Mouse (Mus musculus): ENCODE measurements around the gene Itm2c.

Gene Itm2c

DNA sequence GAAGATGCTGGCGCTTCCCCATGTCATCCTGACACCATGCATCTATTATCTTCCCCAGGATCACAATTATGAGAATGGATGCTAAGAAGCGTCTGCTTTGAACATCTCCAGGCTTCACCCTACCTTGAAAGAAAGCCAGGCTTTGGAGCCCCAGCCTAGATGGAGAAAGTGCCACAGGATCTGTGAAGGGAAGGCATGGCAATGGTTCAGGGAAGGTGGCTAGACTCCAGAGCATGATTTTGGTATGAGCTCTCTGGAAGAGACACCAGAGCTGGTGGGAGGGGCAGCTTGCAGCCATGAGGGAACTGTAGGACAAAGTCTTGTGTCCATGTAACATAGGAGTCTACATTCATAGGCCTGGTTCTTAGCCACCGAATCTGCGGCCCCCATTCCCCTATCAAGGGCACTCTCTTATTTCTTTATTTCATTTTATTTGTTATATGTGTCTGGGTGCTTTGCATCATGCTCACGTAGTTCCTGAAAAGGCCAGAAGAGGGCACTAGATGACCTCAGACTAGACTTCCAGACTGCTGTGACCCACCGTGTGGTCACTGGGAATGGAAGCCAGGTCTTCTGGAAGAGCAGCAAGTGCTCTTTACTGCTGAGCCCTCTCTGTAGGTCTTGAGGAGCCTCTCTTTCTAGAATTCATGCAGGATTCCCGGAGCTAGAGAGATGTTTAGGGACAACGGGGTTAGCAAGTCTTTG, 41.2 kb downstream of the Itm2c start:
- peak; percentile 49 for DNase-seq

DNA sequence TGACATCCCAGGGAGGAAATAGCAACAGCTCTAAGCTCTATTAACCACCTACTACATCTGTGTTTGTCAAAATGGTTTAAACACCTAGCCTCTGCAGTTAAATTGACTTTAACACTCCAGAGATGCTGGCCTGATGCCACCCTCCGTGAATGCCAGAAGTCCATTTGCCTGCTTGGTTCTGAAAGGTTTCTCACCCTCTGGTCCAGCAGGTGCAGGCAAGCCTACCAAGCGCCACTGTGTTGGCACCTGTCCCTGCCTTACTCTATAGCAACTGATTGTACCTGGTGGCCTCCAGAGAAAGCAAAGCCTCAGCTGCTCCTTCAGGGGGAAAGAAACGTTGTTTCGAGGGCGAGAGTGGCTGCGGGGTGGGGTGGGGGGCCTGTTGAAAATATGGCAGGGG, 42.2 kb downstream of the Itm2c start:
- no peak for DNase-seq

DNA sequence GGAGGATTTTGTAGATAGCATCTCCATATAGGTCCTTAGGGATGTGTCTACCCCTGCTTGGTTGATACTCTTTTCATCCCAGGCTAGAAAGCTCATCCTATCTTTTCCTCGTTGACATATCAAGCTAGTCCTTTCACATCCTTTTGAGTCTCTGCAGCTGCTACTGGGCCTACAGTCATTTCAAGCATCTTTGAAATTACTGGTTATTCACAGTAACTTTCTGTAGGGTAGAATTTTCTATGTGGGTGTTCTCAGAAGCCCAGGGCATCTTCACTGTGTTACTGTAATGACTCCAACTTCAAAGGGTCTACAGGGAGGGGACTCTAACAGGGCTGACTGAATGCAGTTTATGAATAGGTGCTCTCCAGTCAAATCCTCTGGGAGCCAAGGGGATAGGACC, 43.2 kb downstream of the Itm2c start:
- DNase-seq = no peak

DNA sequence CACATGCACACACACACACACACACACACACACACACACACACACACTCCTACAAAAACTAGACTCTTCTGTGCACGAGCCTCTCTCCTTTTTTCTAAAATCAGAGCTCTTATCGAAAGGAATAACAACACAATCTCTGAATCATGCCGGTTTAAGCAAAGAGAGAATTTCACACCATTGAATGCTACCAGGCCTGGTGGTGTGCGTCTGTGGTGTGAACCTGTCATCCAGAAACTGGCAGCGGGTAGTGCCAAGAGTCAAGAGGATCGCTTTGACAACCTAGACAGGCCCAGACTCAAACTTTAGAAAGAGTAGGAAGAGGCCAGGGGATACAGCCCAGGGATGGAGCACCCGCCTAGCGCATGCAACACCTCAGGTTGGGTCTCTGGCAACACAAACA, 48.2 kb downstream of the Itm2c start:
- no peak for DNase-seq

DNA sequence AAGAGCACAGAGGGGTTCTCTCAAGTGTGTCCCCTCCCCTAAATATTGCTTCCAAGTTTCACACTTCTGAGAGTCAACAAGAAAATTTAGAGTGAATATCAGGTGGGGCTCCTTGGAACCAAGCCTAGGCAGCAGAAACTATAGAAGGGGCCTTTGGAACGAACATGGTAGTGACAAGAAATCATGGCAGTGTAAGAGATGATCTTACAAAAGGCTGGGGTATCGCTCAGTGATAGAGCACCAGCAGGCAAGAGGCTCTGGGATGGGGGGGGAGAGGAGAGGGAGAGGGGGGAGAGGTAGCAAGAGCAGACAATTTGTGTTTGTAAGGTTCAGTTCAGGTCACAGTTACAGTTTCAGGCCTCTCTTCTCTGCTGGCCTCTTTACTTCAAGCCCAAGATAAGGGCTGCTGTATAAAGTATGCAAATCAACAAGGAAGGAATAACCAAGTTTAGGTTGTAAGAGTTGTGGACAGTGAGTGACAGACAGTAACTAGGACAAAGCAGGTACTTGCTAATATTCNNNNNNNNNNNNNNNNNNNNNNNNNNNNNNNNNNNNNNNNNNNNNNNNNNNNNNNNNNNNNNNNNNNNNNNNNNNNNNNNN, 55.1 kb downstream of the Itm2c start:
- DNase-seq = no peak

DNA sequence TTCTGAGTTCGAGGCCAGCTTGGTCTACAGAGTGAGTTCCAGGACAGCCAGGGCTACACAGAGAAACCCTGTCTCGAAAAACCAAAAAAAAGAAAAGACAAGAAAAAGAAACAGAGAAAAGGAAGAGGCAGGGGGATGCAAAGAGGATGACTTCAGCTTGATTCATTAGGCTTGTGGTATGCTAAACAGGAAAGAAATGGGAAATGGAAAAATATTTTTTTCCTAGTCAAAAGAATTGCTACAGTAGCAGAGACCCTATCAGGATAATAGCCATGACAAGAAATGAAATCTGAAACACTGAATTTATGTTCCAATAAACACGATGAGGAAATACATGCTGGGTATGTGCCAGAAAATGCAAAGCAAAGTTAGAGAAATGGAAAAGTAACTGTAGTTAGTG, 61.1 kb downstream of the Itm2c start:
- DNase-seq = no peak

- DNase-seq = no peak
Observed at GRCm38 (mm10) chr1:85957290-85957689, 63.2 kb downstream of the Itm2c start.

DNA sequence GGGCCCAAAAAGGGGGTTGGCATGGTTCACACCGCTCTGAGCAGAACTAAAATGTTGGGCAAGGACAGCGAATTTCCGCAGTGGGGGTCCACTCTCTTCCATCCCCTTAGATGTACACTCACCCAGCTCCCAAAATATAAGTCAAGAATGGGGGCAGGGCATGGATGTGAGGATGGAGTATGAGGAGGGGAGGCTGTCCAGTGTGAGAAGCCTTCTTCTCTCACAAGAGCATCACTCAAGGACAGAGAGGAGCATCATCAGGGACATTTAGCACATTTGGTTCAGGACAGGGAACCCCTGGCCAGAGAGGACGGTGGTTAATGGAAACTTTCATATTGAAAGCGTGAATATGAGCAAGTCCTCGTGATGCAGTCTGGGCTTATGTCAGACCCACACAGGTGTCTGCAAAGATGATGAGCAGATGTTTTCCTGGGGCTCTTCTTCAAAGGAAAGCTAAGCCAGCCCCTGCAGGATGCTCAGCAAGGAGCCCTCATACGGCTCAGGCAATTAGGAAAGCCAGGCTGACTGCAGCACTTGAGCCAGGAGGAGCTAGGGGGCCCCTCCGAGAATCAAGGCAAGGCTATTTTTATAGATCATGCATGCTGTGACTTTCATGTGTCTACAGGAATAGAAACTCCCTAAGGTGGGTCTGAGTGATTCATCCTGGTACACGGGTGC, 64.0 kb downstream of the Itm2c start:
- DNase-seq = no peak
